Mouse (Mus musculus): Measurements from ENCODE around the gene Ankrd9.

- no peak for TF ChIP-seq POLR2A (IDR thresholded peaks at IDR 0.05; ENCODE audit: extremely low read depth, insufficient read depth, low read length)
- TF ChIP-seq CTCF (IDR thresholded peaks at IDR 0.05; ENCODE audit: extremely low read depth, insufficient read depth, low read length) = no peak
These were observed 24.4 kb downstream of the Ankrd9 start for GRCm38 (mm10) chr12:110954351-110954991.

Data from cortical plate, adult 2 months (tissue).